Mouse (Mus musculus) adrenal gland, postnatal 25 days (tissue): ENCODE measurements around the gene Tdrd12. TPM values are rescaled to one million over a fixed set of nuclear protein-coding genes. Genes with fewer than 3 reads are reported as not detected.
A peak's percentile ranks its signal among the peaks of the same experiment; 100 is the strongest.
"Not testable (repeated sequence)": the region's sequence is repeated elsewhere in the genome, so short reads cannot be mapped to it uniquely, and the experiment has no call there.

Experiments
- DNase-seq: peaks from one replicate; pipeline ENCODE4 v3.0.0; 2021; ENCODE audit warnings: mixed read lengths
- long read RNA-seq: library from polyadenylated mRNA; stranded (forward); transcript quantifications from one replicate; pipeline ENCODE4 v2.0.0, GENCODE M21; 2021
- total RNA-seq: library from RNA; stranded (reverse); gene quantifications from 2 replicates; pipeline ENCODE4 v1.2.3, GENCODE M21; 2021

The Tdrd12 gene
- total RNA-seq: 0.15 TPM in 1 of 2 replicates, not detected in the other
- long read RNA-seq, partial matches to known transcripts: 0 of 1 reads
- long read RNA-seq, other reads (novel, unspliced or antisense): 1 of 1 reads

- DNase-seq: no peak
These were observed at the start of gene Tdrd12 for GRCm38 (mm10) chr7:35537562-35537961. Gene Tdrd12, minus strand, starts transcription at chr7:35537745.

GRCm38 (mm10) chr7:35586906-35587445 is 49.4 kb upstream of the Tdrd12 start:
- DNase-seq: no peak

DNA sequence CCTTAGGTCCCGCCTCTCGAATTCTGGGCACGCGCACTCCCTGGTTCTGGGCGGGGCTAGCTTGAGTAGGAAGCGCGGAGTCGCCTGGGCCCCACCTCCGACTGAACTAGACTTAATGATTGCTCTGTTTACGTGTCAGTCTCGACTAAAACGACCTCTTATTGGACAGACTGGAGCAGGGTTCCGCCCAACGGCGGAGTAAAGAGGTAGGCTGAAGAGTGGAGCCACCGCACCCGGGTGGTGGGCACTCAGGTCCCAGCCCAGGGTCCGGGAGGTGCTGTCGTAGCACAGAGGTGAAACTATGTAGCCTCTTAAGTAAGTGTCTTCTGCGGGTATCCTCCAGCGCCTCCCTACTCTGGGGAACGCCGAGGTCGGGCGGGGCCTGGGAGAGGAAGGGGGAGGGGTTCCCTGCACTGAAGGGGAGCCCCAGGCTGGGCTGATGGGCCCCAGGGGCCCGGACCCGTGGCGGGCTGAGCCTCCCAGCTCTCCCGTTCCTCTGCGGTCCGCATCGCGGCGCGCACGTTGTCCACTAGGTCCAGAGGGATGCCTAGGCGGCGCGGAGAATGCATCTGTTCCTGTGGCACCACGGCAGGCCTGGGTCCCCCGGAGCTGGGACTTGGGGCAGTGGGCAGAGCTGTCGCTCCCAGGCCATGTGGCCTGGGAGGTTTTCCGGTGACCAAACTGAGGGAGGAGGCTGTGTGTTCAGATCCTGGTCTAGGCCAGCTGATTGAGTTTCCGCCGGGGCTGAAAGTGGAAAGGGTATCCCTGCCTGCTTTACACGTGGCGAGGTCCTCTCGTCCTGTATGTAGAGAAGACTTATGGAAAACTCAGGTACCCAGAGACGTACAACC is 48.7 kb upstream of the Tdrd12 start, which contains the start of gene Ankrd27:
Ankrd27 (plus strand) TSS at position 190 of the 851 bp plus-strand sequence.
- peak; percentile 93 for DNase-seq

DNA sequence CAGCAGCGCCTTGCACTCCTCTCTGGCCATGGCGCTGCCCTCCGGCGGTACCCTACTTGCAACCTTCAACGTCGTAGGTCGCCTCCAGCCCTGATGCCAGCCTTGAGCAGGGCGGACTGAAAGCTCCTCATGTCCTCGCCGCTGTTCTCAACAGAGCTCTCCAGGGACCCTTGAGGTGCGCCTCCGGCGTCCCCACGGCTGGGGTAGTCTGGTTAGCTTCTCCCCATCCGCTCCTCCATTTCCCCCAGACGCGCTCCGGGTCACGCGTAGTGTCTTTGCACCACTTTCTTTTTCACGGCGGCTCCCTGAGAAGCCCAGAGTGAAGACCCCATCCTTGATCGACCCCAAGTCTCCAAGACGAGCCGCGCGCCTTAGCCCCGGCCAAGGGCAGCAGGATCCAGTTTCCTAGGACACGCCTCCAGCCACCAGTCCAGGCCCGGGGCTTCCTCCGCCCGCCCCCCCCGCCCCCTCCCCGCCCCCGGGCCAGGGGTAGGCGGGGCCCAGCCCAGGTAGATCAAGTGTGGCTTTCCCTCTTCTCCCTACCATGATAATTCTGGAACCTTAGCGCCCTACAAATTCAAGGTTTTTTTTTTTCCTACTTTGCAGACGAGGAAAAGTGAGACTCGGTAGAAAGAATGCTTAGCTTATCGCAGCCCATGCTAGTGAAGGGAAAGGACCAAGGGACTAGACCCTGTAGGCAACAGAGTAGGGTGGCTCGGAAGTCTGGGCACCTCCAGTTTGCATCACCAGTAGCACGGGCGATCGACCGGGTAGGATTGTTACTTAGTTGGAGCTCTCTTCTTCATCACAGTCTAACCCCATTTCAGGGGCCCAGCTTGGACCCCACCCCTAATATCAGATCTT is 47.9 kb upstream of the Tdrd12 start, which contains the start of gene Rgs9bp:
Rgs9bp (minus strand) TSS at position 392 of the 864 bp plus-strand sequence.
- peak; percentile 66 for DNase-seq

GRCm38 (mm10) chr7:35584786-35585190 is 47.2 kb upstream of the Tdrd12 start:
- DNase-seq: peak; percentile 45

DNA sequence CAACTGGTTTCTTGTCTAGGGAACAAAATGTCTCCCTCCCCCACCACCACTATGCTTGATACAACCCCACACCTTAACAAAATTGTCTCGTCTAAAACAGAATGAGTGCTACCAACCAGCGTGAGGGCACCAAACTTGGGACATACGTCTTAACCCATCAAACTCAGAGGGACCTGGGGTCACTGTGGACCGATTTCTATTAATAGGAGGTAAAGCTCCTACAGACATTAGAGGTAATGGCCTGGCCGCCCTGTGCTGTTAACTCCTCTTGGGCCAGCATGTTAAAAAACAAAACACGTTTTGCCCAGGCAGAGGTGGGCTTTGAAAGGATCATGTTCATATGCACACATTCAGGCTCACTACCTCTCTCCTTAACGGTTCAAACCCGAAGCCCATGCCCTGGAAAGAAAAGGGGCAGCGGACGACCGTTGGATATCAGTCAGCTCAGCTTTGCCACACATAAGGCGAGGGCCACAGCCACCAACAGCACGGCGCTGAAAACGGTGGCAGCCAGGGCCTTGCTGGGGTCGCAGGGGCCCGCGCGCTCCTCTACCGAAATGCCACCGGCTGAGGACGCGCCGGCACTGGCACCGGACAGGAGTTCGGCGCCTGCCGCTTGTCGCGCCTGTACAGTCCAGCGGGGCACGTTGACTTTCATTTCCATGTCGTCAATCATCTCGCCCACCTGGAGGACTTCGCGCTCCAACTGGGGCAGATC is 46.7 kb upstream of the Tdrd12 start:
- no peak for DNase-seq

GRCm38 (mm10) chr7:35583476-35584025 is 46.0 kb upstream of the Tdrd12 start:
- no peak for DNase-seq

- no peak for DNase-seq
These were observed 45.2 kb upstream of the Tdrd12 start for GRCm38 (mm10) chr7:35582719-35583118.

- peak; percentile 54 for DNase-seq
These were observed 42.3 kb upstream of the Tdrd12 start for GRCm38 (mm10) chr7:35579849-35580248.

DNA sequence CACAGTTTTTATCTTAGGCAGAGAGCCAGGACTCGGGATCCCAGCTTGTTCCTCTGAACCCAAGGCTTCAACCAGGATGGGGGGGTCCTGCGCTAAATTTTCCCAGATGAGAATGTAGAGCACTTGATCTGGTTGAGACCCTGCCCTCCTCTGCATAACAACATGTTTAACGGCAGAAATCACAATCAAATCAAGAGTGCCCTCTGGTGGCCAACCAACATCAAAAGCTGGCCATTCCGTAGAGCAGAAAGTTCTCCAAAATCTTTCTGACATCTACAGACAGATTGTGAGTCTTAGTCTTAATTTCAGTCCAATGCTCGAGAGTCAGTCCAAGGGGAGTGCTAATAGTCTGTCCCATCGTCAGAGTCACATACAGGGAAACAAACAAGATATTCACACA is 33.3 kb upstream of the Tdrd12 start:
- not testable (repeated sequence) for DNase-seq

DNA sequence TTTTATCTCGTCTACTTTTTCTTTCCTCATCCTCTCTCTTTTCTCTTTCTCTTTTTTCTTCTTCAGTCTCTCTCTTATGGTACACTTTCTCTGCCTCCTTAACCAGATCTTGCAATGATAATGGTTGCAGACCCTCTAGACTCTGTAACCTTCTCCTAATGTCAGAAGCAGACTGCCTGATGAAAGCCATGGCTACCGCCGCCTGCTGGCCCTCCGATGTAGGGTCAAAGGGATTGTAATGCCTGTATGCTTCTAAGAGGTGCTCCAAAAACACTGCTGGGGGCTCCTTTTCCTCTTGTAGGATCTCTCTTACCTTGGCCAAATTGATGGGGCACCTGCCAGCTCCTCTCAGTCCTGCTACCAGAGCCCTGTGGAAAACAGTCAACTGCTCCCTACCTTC is 32.2 kb upstream of the Tdrd12 start:
- not testable (repeated sequence) for DNase-seq

- DNase-seq: not testable (repeated sequence)
These were observed 28.4 kb upstream of the Tdrd12 start for GRCm38 (mm10) chr7:35565965-35566364.

DNA sequence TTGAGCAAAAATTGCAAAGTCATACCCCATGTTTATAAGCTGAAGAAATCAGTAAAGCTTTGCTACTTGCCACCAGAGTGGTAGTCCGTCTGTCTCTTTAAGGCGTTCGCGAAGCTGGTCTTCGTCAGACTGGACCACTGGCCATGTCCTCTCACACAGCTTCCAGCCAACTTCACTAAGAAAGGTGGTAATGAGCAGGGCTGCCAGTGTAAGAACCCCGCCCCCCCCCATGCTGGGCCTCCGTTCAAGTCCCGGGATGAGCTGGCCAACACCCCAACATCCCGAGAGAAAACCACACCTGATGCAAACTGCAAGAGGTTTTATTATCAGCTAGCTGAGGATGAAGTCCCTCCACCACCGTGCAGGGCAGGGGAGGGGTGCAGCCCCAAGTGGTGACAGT is 27.3 kb upstream of the Tdrd12 start:
- not testable (repeated sequence) for DNase-seq

- no peak for DNase-seq
These were observed 26.7 kb upstream of the Tdrd12 start for GRCm38 (mm10) chr7:35564067-35564865.

- DNase-seq: no peak
These were observed 25.5 kb upstream of the Tdrd12 start for GRCm38 (mm10) chr7:35563071-35563470.

DNA sequence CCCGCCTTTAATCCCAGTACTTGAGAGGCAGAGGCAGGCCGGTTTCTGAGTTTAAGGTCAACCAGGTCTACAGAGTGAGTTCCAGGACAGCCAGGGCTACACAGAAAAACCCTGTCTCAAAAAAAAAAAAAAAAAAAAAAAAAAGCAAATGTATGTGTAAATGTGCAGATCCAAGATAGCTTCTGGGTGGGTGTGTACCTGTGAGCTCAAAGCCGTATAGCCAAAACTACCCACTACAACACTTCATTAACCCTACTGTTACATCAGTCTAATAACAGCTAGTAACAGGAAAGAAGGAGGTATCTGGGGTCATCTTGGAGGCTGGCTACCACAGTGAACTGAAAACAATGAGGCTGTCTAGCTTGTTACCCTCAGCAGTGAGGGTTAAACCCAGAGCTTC is 22.3 kb upstream of the Tdrd12 start:
- no peak for DNase-seq

DNA sequence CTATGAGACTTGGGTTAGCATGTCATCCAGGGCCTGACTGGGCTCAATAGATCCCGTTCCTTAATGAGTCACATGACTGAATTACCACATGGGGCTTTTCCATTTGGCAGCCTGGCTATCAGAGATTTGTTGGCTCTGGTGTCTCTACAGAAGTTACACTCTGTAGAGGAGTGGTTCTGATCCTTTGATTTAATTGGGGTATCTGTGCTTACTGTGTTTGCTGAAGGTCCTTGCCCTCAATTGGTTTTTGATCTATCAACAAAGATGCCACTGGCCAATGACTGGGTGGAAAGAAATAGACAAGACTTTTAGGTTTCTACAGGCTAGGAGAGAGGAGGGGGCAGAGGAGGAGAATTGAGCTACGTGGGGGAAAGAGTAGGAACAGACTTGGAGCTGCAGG is 21.1 kb upstream of the Tdrd12 start:
- DNase-seq: no peak

DNA sequence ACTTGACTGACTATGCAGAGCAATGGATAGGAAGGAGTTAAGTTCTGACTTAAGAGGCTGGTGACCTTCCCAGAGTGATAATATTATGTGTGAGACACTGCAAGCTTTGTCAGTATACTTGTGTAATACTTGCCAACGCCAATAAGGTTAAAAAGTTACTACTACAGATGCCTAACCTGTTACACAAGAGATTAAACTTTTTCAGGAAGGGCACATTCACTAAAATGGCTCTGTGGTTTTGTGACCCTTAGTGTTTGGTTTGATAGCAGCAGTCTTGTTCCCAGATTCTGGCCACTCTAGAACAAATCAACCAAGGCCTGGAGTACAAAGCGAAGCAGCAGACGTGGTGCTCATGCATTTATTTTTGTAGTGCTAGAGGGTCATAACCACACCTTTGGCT is 20.0 kb upstream of the Tdrd12 start:
- no peak for DNase-seq

- no peak for DNase-seq
These were observed 19.4 kb upstream of the Tdrd12 start for GRCm38 (mm10) chr7:35556905-35557304.

DNA sequence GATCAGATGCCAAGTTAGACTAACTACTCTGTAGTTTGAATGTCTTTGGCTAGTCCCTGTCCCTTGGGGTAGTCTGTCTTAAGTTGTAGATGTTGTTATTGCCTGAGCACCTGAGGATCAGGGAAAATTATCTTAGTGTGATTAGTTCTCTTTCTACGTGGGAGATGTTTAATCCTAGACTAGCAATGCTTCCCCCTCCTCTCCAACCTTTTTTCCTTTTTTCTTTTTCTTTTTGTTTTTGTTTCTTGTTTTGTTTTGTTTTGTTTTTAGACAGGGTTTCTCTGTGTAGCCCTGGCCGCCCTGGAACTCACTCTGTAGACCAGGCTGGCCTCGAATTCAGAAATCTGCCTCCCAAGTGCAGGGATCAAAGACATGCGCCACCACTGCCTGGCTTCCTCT is 18.7 kb upstream of the Tdrd12 start, which contains the start of gene Nudt19:
Nudt19 (minus strand) TSS at position 100 of the 399 bp plus-strand sequence.
- DNase-seq: no peak
